Mouse (Mus musculus): ENCODE data around the gene Gm49416.

GRCm38 (mm10) chr19:8881034-8881392 is 7.7 kb upstream of the Gm49416 start:
- TF ChIP-seq POLR2A (IDR thresholded peaks at IDR 0.05; ENCODE audit: insufficient read depth, low read depth, low read length) (no peak), EP300 (IDR thresholded peaks at IDR 0.05; ENCODE audit: insufficient read depth, low read depth, low read length) (no peak), CTCF (IDR thresholded peaks at IDR 0.05) (no peak)
